Mouse (Mus musculus) urinary bladder, postnatal 14 days (tissue): ENCODE results near the gene Sash1.

Experiments used
- DNase-seq: peaks from one replicate; pipeline ENCODE4 v3.0.0; 2021; ENCODE audit warnings: low spot score

Gene Sash1

DNA sequence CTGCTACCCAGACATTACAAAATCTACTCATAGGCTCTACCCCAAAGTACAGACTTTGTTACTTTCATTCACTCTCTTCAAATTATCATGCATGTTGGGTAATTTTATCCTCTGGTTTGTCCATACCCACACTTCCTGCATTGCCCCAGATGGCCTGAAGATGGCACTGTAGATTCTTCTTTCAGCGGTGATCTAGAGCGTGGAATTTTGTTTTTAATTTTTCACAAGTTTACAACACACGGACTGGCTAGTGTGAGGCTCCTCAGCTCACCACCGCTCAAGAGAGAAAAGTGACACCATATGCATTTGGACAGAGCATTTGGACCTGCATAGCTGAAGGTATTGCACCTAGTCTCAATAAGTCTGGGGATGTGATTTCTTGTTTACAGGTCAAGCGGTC is 93.5 kb downstream of the Sash1 start:
- peak; percentile 75 for DNase-seq

DNA sequence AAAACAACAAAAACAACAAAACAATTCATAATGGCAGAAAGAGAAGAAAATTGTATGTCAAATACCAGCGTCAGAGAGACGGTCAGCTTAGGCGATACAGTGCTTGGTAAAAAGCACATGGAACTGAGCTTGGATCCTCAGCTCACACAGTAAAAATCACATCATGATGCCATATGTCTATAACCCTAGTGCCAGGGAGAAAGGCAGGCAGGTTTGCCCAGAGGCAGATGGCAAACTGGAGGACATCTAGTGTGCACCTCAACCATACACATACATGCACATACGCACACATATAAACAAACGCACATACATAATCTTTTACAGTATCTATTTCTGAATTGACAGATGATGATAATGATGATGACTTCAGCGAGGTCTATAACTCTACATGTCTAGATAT is 96.8 kb downstream of the Sash1 start:
- no peak for DNase-seq

DNA sequence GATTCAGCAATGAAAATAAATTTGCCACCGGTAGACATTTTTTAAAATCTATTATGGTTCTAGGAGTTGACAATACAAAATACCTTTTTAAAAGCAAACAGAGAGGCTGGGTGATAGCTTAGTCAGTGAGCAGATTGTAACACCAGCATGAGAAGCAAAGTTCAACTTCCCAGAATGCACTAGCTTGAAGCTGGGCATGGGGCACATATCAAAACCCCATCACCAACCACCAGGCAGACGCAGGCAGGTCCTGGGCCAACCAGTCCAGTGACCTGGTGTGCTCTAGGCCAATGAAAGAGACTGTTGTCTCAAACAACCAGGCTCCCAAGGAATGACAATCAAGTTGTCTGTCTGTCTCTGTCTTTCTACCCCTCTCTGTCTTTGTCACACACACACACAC is 98.6 kb downstream of the Sash1 start:
- DNase-seq = no peak

DNA sequence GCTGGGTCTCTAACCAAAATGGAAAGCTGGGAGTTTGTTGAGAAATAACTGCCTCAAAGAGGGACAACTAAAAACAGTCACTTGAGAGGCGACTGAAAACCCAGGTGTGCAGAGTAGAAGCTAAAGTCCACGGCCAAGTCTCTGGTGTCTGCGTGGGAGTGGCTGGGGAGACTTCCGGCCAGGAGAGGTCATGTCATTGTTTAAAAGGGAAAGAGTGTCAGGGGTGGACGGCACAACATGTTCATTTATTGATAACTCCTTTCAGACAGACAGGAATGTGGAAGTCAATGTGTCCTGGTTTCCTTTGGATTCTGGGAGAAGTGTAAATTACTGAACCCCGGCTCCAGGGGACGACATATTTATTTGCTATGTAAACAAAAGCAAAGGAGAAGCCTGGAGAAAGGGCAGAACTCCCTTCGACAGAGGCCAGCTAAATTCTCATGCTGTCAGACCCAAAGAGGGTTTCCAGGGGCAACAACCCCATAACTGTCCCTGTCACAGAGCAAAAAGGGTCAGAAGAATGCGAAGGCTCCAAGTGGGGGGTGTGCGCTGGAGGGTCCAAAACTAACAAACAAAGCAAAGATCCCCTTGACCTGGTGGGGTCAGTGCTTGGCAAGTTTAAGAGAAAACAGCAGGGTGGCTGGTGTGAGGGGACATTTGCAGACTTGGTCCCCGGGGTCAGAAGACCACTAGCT is 100.3 kb downstream of the Sash1 start:
- DNase-seq = no peak

DNA sequence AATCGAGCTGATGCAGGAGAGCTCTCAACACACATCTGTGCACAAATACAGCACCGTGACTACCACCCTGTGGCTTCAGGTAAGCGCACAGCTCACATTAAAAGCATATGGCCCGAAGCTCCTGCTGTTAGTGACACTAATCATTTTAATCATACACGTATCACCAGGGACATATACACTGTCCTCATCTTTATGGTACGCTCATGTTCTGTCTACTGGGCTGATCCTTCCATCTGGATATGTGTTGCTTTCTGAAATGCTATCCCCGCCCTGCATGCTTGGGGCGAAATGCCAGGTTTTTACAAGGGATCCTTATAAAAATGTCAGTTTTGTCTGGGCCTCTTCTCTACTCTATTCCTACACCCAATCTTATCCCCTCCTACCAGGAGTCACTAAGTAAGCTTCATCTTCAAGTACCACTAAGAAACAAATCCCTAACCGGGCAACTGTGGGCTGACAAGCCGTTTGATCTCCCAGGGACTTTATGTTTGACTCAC is 103.9 kb downstream of the Sash1 start:
- no peak for DNase-seq

DNA sequence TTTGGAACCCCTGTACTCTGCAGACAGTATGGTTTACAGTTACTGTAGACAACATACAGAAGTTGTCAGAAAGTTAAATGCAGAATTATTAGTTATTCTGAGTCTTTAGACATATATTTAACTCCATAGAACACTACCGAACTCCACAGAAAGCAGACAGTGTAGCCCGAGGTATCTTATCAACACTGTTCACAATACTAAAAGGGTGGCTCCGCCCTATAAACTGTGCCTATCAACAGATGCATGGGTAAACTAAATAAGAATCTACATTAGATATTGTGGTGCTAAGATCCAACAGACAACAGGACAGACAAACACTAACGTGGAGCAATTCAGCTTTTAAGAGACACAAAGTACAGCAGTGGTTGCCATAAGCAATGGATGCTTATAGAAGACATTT is 106.0 kb downstream of the Sash1 start:
- DNase-seq = no peak

DNA sequence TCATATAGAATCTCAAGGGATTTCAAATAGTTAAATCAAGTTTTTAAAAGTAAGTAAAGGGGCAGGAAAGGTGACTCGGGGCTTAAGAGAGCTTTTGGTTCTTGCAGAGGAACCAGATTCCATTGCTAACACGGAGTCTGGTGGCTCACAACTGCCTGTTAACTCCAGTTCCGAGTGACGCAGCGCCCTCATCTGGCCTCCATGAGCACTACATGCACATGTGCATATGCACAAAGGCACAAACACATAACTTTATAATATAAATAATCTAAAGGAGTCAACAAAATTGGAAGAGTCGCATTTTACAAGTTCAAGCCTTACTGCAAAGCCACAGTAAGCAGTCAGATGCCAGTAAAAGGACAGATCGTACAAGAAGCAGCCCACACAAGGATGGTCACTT is 107.0 kb downstream of the Sash1 start:
- DNase-seq = no peak

DNA sequence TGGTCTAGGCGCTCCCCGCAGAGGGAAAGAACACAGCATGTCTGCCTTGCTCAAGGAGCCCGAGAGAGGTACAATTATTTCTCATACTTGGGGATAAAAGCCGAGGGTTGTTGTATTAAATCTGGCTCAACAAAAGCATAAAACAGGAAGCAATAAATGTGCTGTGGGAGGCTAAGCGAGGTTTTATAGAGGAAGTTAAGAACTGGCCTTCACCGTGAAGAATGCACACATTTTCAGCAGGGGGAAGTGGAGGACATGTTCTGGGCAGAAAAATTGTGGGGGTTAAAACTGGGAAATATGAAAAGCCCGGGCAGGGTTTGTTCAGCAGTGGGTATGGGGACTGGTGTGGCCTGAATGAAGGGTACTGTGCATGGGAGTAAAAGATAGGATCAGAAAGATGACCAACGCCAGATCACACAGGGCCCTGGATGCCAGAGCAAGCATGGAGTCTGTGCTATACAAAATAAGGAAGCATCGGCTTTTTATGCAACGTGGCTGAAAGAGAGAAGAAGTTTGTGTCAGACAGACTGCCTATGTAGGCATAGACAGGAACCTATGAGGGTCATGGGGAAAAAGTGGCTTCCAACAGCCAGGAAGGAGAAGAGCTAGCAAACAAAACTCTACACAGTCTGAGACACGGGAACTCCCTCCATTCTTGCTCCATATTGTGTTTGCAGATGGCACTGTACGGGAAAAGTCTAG is 108.2 kb downstream of the Sash1 start:
- DNase-seq = no peak

DNA sequence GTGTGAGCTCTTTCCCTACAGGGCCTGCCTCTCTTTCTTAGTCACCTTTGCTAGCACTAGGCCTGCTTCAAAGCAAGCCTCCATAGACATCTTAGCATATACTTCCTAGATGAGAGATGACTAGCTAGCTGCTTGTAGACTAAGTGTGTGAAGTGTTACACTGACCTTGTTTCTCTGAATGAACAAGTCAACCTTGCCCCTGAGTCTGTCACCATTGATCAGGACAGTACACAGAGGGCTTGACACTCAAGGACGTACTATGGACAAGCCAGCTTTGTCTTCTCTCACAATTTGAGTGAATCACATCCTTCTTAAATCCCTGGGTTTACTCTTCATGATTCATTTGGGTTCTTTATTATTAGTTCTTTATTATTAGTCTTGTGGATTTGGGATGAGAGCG is 109.1 kb downstream of the Sash1 start:
- no peak for DNase-seq

DNA sequence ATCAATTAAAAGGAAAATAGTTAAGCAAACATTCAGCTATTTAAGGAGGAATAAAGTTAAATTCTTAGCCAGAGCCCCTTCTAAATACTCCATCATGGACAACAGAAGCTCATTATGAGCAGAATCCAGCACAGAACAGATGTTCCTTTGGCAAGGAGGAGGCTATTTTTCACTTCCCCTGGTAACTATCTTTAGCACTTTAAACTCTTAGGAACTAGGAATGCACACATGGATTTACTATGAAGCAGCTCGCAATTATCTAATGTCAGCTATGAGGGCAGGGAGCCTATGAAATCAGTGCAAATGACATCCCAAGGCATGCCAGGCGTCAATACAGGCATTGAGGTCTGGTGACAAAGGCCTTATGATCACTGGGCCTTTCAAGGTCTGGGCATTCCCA is 110.1 kb downstream of the Sash1 start:
- no peak for DNase-seq

DNA sequence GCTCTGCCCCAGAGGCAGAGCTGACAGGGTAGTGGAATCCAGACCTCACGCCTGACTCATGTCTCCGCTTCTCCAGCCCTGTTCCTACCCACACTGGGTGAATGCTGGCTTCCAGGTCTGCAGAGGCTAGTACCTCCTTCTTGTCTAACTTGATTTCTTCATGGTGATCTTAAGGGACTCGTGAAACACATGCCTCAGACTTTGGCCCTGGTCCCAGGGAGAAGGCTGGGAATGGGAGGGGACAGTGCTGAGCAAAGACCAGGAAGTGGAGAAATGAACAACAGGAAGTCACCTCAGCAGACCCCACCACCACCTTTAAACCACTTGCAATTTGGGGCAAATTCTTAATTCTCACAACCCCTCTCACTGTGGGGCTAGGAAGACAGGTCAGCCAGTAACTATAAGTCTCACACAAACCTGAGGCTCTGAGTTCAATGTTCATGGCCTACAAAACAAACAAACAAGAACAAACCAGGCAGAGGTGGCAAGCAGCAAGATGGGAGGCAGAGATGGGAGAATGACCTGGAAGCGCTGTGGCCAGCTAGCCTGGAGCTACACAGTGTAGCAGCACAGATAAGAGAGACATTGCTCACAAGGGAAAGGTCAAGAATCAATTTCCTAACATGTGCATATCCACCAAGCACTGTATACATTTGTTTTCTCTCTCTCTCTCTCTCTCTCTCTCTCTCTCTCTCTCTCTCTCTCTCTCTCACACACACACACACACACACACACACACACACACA is 113.2 kb downstream of the Sash1 start:
- peak; percentile 66 for DNase-seq

DNA sequence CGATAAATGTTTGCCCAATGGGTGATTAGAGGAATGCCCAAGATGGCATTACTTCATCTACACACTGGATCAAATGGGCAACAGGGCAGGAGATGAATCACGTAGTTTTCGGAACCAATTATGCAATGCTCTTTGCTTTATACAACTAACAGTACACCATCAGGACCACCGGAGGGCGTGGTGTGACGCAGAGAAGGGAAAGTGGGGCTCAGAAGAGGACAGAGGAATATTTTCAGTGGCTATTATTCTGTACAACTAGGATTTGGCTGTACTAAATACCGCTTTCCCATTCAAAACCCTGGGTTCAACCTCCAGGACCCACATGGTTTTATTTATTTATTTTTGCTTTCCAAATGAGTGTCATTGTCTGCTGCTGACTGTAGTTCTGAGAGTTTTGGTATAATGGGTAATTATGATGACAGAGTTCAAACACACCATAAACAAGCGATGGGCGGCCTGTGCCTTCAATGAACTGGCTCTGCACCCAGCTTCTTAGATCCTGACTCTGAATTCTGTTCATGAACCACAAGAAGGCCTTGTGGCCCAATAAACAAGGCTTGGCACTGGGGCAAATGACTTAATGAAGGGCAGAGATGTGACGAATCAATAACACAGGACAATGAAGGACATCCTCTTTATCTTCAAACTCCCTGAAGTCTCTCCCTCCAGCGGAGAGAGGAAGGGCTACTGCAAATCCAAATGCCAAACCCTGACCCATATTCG is 114.8 kb downstream of the Sash1 start:
- no peak for DNase-seq

DNA sequence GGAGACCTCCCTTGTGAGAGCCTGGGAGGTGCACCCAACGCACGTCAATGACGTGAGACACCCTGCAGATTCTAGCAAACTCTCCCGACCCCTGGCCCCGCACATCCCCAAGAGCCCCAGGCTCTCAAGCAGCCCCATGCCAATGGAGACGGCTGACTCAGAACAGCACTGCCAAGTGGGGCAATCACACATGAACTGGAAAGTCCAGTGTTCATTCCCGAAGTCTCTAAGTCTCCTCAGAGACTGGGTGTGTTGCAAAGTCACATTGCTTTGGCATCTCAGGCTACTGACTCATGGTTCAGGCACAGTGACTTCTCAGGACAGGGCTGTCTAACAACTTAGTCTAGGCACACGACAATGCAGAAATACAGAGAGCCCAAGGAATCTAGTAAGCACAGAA is 117.2 kb downstream of the Sash1 start:
- peak; percentile 42 for DNase-seq

DNA sequence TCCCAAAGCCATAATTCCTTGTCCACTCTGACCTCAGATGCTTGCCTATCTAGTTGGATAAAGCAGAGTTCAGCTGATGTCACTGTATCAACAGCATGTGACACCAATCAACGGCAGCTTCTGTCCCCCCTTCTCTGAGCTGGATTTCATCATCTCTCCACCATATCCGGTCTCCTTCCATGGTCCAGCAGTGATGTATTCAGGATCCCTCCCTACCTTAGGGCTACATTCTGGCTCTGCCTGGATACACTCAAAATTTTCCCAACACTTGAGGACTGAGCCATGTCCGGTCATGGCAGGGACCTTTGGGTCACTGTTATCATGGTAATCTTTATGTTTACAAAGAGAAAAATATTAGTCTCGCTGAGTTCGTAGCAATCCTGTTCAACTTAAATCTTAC is 118.5 kb downstream of the Sash1 start:
- DNase-seq = no peak

DNA sequence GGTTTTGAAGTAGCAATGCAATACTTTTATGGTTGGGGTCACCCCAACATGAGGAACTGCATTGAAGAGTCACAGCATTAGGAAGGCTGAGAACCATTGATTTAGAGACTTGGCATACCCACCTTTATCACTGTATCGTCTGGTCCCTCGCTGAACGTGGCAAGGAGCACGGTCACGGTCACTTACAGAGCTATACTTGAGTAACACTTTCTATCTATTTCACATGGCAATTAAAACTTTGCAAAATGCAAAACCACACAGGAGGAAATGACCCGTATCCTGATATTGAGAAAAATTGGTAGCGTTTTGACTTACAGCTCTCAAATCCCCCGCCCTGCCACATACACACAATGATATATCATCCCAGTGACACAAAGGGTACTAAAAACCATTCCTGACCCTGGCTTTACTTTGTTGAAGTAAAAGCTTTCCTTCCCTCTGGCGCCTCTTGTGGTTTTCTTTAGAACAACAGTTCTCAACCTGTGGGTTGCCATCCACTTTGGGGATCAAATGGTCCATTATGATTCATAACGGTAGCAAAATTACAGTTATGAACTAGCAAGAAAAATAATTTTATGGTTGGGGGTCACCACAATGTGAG is 119.8 kb downstream of the Sash1 start:
- DNase-seq = peak; percentile 40

DNA sequence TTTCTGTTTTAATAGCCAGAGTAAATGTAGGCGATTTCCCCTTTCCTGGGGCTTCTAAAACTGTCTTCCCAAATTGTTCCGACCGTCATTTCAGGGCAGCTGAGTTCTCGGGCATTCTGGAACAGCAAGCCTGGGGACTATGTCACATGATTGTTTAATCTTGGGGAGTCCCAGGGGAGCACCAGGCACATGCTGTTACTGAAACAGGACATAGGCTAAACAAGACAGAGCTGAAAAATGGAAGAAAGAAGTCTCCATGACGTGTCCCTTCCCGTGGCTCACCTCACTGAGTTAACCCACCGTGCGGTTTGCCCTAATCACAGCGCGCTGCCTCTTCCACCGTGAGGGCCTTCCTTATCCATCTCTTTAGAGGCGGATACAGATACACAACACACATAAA is 123.1 kb downstream of the Sash1 start:
- DNase-seq = no peak

DNA sequence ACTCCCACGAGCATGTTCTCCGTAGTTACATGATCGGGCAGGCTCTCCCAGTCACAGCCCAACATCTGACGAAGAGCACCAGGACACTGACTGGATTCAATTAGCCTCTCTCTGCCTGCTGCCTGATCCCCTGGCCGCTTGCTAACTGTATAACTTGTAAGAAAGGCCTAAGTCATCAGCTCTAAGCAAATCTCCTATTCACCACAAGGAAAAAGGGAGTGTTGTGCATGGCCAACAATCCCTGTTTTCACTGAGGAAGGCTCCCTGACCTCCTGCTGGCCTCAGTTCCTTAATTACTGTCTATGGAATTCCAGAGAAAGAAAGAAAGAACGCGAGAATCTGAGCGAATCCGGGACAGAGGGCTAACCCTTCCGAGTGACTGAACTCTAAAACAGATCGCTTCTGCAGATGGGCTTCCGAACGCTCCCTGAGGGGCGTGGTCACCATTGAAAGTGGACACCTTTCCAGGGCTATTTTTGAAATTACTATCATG is 123.6 kb downstream of the Sash1 start:
- DNase-seq = peak; percentile 66

DNA sequence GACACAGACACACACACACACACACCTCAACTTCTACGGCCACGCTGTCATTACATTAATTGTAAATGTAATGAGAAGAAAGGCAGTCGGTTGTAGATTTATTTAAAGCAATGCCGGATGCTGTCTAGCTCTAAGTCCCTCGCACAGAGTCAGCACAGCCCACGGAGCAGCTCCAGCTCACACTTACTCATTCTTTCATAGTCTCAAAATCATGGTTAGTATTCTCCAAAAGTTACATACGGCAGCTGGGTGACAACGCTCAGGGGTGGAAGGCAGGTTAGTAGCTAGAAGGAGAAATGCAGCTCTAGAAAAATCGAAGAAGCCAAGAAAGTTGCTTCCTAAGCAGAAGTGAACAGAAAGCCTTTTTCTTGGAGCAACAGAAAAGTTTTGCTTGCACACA is 124.2 kb downstream of the Sash1 start:
- no peak for DNase-seq

DNA sequence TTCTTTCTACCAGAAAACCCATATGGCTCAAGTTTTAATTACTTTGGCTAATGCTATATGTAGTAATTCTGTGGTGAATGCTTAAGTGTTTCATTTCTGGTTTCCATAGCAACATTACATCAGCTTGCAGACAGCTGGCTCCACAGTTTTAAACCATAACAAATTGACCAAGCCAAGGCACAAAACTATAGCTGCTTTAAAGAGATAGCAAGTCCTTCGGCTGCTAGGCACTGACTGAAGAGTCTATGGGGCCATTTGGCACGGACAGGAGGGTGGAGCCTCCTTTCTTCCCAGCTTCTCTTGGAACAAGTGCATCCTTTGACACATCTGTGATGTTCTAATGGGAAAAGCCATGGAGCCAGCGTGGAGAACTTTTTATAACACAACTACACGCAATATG is 125.3 kb downstream of the Sash1 start:
- DNase-seq = peak; percentile 55

DNA sequence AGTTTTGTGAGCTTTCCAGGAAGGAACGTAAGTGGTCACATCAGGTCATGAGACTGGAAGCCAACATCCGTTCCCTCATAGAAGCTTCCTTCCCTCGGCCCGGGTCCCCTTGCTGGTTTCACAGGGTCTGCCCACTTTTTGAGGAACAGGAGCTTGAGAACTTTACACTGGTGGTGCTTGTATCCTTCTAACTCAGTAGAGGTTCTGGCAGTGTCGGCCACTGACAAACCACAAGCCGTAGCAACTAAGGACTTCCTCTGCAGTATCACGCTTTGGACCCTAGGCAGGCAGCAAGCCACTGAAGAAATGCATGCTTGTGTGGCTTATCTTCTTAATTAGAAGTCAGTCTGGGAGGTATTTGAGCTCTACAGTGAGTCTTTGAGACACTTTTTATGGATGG is 126.6 kb downstream of the Sash1 start:
- DNase-seq = no peak

DNA sequence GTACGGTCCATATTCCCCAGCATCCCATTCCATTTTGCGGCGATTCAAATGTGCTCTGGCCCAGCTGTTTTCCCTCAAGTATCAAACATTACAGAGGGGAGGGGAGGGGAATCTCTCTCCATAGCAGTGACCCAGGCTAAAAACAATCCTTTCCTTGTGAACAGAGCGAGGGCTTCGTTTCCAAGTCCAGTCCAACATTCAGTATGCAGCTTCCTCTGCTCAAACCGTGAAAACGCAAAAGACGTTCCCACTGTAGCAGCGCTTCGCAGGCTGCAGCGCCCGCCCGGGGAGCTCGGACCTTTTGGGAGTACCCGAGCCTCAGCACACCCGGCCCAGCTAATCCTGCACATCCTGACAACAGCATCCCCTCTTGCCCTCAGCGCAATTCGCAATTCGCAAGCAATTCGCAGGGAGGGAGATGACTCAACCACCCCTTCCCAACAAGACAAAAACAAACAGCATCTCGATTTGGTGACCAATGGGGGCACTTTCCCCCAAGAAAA is 128.4 kb downstream of the Sash1 start:
- no peak for DNase-seq
